Mouse (Mus musculus) central nervous system, embryonic 14 days (tissue): ENCODE measurements around the gene Gm28041. TPM values are rescaled to one million over a fixed set of nuclear protein-coding genes. Genes with fewer than 3 reads are reported as not detected.

ENCODE experiments used
- polyA plus RNA-seq: library from polyadenylated mRNA; depleted of rRNA; stranded (reverse); fragments of >200 nt; gene quantifications from 2 replicates; pipeline ENCODE4 v1.2.3, GENCODE M21; 2012; rRNA removed

Gene Gm28041
- 0.18 TPM in 1 of 2 replicates, not detected in the other for polyA plus RNA-seq

DNA sequence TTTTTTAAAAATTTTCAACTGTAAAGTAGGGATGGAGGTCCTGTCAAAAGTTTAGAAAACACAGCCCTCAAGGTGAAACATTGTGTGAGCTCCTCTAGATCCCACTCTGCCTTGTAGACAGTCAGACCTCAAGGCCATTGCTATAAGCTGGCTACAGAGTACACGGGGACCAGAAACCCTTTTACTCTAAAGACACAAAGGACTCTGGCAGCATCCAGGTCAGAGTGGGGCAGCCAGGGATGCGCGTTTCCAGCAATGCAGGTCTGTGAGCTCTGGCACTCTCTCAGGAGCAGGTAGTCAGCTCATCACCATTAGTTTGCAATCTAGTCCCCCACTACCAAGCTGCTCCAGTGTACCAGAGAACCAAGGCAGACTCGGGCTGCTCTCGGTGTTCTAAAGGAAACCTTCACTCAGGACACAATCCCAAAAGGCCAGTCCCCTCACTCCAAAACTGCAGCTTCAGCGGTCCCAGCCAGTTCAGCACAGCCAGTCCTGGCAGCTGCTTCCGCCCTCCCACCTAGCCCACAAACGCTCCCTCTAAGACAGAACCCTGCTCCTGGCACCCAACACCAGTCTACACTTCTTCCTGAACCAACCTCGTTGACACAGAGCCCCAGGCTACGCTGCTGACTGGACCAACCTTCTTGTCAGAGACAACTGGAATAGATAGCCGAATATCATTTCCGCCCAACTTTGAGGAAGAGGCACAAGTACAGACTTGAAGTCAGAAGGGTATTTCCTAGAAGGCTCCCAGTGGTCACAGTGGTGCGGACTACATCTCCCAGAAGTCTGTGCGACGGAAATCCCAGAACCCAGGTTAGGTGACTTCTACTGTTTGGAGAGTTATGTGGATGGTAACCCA, at the start of gene Gm28041, which contains the start of gene Zfp456:
Gene Gm28041 (minus strand): TSS at position 684 of the 862 bp plus-strand sequence.
Gene Zfp456 (minus strand): TSS at position 761 of the 862 bp plus-strand sequence.

DNA sequence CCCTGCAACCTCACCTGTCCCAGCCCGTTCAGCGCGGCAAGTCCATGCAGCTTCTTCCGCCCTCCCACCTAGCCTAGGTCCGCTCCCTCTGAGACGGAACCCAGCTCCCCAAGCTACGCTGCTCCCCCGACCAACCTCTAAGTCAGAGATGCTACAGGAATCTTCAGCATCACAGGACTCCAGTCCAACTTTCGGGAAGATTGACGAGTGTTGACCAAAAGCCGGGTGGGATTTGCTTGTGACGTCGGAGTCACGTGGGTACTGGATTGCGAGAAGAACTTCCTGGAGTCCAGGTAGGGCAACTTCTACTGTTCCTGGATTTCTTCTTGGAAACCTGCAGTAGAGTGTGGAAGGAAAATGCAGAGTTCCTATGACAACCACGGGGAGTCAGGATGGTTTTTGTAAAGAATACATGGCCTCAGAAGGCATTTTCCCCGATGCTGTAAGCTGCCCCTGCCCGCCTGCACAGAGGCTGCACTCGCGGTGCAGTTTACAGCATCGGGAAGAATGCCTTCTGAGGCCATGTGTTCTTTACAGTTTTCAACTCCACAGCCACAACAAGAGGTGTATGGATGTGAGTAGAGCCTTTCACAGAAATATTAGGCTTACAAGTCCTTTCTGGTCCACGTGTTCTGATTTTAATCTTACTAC, 45.8 kb upstream of the Gm28041 start, which contains the start of gene Zfp459:
Gene Zfp459 (minus strand): TSS at position 212 of the 651 bp plus-strand sequence.

DNA sequence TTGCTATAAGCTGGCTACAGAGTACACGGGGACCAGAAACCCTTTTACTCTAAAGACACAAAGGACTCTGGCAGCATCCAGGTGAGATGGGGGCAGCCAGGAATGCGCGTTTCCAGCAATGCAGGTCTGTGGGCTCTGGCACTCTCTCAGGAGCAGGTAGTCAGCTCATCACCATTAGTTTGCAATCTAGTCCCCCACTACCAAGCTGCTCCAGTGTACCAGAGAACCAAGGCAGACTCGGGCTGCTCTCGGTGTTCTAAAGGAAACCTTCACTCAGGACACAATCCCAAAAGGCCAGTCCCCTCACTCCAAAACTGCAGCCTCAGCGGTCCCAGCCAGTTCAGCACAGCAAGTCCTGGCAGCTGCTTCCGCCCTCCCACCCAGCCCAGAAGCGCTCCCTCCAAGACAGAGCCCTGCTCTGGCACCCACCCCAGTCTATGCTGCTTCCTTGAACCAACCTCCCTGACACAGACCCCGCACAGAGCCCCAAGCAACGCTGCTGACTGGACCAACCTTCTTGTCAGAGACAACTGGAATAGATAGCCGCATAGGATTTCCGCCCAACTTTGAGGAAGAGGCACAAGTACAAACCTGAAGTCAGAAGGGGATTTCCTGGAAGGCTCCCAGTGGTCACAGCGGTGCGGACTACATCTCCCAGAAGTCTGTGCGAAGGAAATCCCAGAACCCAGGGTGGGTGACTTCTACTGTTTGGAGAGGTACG, 23.8 kb upstream of the Gm28041 start, which contains the start of gene Zfp429:
Gene Zfp429 (minus strand): TSS at position 637 of the 721 bp plus-strand sequence.

DNA sequence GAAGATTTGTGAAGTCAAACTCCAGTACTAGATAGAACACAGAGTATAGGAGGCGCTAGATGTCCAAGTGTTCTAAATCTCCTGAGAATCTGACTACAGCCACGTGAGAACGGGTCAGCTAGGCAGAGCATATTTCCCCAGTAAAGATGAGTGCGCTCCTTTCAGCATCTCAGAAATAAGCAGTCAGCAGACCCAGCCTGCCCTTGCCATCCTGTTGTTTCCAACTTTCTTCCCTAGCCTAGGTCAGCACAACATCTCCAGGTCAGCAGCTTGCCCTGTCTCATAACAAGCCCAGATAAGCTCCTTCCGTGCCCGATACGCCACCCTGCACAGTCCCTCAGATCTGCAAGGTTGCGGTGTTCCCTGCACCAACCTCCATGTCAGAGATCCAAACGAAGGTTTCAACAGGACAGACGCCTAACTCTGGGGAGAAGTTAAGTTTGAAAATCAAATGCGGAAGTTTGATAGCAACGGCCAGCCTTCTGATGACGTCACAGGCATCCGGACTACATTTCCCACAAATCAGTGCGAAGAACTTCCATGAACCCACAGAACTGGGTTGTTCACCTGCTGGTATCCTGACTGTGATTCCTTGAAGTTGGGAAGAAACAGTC, 15.3 kb downstream of the Gm28041 start, which contains the start of the genes Gm28044 and Zfp953:
Gene Gm28044 (minus strand): TSS at position 406 of the 614 bp plus-strand sequence.
Gene Zfp953 (minus strand): TSS at position 475 of the 614 bp plus-strand sequence.

DNA sequence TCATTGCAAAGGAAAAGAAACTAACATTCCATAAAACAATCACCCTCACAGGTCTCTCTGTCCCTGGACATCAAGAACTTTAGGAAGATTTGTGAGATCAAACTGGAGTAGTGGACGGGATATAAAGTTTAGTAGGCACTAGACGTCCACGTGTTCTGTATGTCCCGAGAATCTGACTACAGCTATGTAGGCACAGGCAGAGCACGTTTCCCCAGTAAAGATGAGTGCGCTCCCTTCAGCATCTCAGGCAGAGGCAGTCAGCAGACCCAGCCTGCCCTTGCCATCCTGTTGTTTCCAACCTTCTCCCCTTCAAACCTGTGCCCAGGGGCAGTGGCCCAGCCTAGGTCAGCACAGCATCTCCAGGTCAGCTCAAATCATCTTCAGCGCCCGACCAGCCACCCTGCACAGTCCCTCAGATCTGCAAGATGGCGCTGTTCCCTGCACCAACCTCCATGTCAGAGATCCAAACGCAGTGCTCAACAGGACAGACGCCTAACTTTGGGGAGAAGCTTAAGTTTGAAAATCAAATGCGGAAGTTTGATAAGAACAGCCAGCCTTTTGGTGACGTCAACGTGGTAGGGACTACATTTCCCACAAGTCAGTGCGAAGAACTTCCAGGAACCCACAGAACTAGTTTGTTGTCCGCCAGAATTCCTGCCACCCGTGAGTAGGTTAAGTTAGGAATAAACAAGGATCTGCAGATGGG, 43.4 kb downstream of the Gm28041 start, which contains the start of gene Zfp595:
Gene Zfp595 (minus strand): TSS at position 552 of the 706 bp plus-strand sequence.

DNA sequence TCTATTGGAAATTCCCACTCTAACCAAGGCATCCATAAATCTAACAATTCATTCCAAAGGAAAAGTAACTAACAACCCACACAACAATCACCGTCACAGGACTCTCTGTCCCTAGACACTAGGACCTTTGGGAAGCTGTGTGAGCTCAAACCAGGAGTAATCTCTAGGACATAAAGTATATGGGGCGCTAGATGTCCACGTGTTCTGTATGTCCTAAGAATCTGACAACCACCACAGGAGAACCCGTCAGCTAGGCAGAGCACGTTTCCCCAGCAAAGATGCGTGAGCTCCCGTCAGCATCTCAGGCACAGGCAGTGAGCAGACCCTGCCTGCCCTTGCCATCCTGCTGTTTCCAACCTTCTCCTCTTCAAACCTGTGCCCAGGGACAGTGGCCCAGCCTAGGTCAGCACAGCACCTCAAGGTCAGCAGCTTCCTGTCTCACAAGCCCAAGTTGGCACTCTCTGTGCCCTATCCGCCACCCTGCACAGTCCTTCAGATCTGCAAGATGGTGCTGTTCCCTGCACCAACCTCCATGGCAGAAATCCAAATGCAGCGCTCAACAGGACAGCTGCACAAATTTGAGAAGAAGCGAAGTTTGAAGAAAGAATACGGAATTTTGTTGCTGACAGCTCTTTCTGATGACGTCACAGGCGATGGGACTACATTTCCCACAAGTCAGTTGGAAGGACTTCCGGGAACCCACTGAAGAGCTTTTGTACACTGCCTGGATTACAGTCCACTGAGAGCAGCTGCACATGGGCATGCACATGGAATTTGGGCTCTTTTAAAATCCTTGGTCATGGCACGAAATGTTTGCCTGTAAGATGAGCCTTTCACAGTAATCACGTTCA, 69.5 kb downstream of the Gm28041 start, which contains the start of gene Zfp457:
Gene Zfp457 (minus strand): TSS at position 664 of the 851 bp plus-strand sequence.

Other genes with a start within 250 kb of the Gm28041 start
- 5.2 and 5.4 TPM in 2 replicates for gene Rsl1, start 202.6 kb downstream of the Gm28041 start, polyA plus RNA-seq
- 1.3 and 1.4 TPM in 2 replicates for gene Zfp455, start 181.2 kb downstream of the Gm28041 start, polyA plus RNA-seq
- gene Zfp458, start 97.3 kb downstream of the Gm28041 start, polyA plus RNA-seq: 3.0 and 3.6 TPM in 2 replicates
- gene Zfp457, start 69.2 kb downstream of the Gm28041 start, polyA plus RNA-seq: 2.1 and 2.5 TPM in 2 replicates
- gene Zfp595, start 43.2 kb downstream of the Gm28041 start, polyA plus RNA-seq: 2.3 and 2.5 TPM in 2 replicates
- gene Gm28044, start 15.2 kb downstream of the Gm28041 start, polyA plus RNA-seq: not detected in 2 replicates
- gene Zfp953, start 15.1 kb downstream of the Gm28041 start, polyA plus RNA-seq: 0.59 and 0.71 TPM in 2 replicates
- gene Zfp456, start 77 bp upstream of the Gm28041 start, polyA plus RNA-seq: 0.47 and 0.48 TPM in 2 replicates
- 3.7 and 5.1 TPM in 2 replicates for gene Zfp429, start 24.1 kb upstream of the Gm28041 start, polyA plus RNA-seq
- gene Zfp459, start 45.7 kb upstream of the Gm28041 start, polyA plus RNA-seq: 0.84 and 1.1 TPM in 2 replicates
- gene Zfp874a, start 75.9 kb upstream of the Gm28041 start, polyA plus RNA-seq: 2.9 and 3.1 TPM in 2 replicates
- 3.9 and 4.0 TPM in 2 replicates for gene Zfp874b, start 108.5 kb upstream of the Gm28041 start, polyA plus RNA-seq
- 5.7 and 6.2 TPM in 2 replicates for gene Zfp58, start 124.8 kb upstream of the Gm28041 start, polyA plus RNA-seq
- 0.05 TPM in 1 of 2 replicates, not detected in the other for gene Gm26965, start 150.4 kb upstream of the Gm28041 start, polyA plus RNA-seq
- 23.0 and 23.8 TPM in 2 replicates for gene Zfp87, start 150.4 kb upstream of the Gm28041 start, polyA plus RNA-seq
- 8.4 and 9.1 TPM in 2 replicates for gene Zfp748, start 178.1 kb upstream of the Gm28041 start, polyA plus RNA-seq
- 2.8 and 3.0 TPM in 2 replicates for gene Zfp729b, start 234.0 kb upstream of the Gm28041 start, polyA plus RNA-seq